Mouse (Mus musculus) liver, embryonic 13.5 days (tissue): ENCODE measurements around the gene Trmt61a. TPM values are rescaled to one million over a fixed set of nuclear protein-coding genes. Genes with fewer than 3 reads are reported as not detected.

Source experiments
- ATAC-seq: fragments of 200-750 bp; cut with Nextera tagmentation; 2 replicates; pipeline ENCODE4 v1.8.0; 2017; ENCODE audit warnings: low read depth, mild to moderate bottlenecking, moderate number of reproducible peaks, moderate library complexity
- DNase-seq: peaks from one replicate; pipeline ENCODE4 v3.0.0; 2022
- H3K27ac ChIP-seq: fragments of 300-500 bp; sonication (generic); 2 replicates; pipeline ENCODE4 v1.5.1; 2015; ENCODE audit warnings: moderate library complexity, mild to moderate bottlenecking, inconsistent platforms
- H3K27me3 ChIP-seq: fragments of 300-500 bp; sonication (generic); 2 replicates; pipeline ENCODE4 v1.6.1; 2015; ENCODE audit warnings: mild to moderate bottlenecking, inconsistent platforms
- H3K36me3 ChIP-seq: fragments of 300-500 bp; sonication (generic); 2 replicates; pipeline ENCODE4 v1.6.1; 2015; ENCODE audit warnings: mild to moderate bottlenecking, inconsistent platforms
- H3K4me1 ChIP-seq: fragments of 300-500 bp; sonication (generic); replicated peaks from 2 replicates; pipeline ENCODE4 v1.6.1; 2015; ENCODE audit warnings: inconsistent platforms
- H3K4me2 ChIP-seq: fragments of 300-500 bp; sonication (generic); 2 replicates; pipeline ENCODE4 v1.6.1; 2015; ENCODE audit warnings: inconsistent platforms, mild to moderate bottlenecking, moderate library complexity
- H3K4me3 ChIP-seq: fragments of 300-500 bp; sonication (generic); replicated peaks from 2 replicates; pipeline ENCODE4 v1.5.1; 2015; ENCODE audit warnings: mild to moderate bottlenecking, inconsistent platforms
- H3K9ac ChIP-seq: fragments of 300-500 bp; sonication (generic); 2 replicates; pipeline ENCODE4 v1.6.1; 2015; ENCODE audit warnings: mild to moderate bottlenecking, inconsistent platforms
- H3K9me3 ChIP-seq: fragments of 300-500 bp; sonication (generic); replicated peaks from 2 replicates; pipeline ENCODE4 v1.6.1; 2016; ENCODE audit warnings: inconsistent platforms
- WGBS: fragments of 180-500 bp; shearing (Covaris S2); methylation state at CpG from one replicate; pipeline ENCODE4 v1.1.7; 2015; ENCODE audit not compliant: insufficient replicate concordance; 5-methylcytosine and 5-hydroxymethylcytosine counted together
- polyA plus RNA-seq: library from polyadenylated mRNA; unstranded; fragments of >200 nt; fragmentation: Nextera tagmentation; extraction: Ambion mirVana; gene quantifications from 2 replicates; pipeline ENCODE4 v1.2.1, GENCODE M21; 2015

Gene Trmt61a
- polyA plus RNA-seq, 1 experiment from 2014 or later = 13.2 TPM

DNA sequence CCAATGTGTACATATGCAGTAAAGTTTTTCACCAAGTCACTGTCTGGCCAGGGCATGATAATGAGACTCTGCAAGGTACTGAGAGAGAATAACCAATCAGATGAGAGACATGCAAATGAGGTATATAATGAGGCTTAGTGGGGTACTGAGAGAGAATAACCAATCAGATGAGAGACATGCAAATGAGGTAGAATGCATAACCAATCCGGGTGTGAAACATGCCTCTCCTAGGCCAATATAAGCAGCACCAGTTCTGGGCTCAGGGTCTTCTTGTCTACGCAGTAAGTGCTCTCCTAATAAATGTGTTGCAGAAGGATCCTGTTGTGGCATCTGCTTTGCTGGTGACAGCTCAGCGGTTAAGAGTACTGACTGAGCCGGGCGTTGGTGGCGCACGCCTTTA, 38.6 kb downstream of the Trmt61a start:
- no peak overlapping the region for H3K4me3 ChIP-seq
- no peaks in the 10 kb centered on the region for H3K27me3 ChIP-seq
- ATAC-seq = no peak
- peaks cover 7% of the 10 kb centered on the region; the same call in 1 of the 2 replicates for H3K9me3 ChIP-seq
- H3K36me3 ChIP-seq = peaks cover 14% of the 10 kb centered on the region; the same call in 1 of the 2 replicates
- no peak overlapping the region; the same call in 1 of the 2 replicates for H3K27ac ChIP-seq
- no peak overlapping the region for H3K4me2 ChIP-seq
- H3K9ac ChIP-seq = no peak overlapping the region
- H3K4me1 ChIP-seq = peaks cover 42% of the 10 kb centered on the region
- 92% methylated on average over 7 of the region's 7 CpGs for WGBS
- no peak for DNase-seq

DNA sequence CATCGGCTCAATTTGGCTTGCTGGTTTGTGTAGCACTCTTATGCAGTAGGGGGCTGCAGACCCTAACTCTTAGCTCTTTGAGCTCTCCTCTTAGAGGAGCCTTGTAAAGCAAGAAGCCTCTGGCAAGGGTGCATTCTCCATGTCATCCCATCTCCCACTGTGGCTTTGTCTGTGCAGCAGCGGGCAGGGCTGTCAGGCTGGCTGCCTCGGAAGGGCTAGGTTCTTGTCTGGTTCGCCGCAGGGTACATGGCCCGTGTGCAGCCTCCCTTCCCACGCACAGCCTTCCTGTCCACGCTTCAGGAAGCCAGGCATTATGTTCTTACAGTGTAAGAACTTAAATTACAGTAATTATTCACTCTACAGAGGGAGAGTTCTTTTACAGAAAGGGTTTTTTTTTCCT, 40.8 kb downstream of the Trmt61a start:
- 70% methylated on average over 8 of the region's 8 CpGs for WGBS
- Histone ChIP-seq H3K27me3 (no peaks in the 10 kb centered on the region), H3K9ac (no peak overlapping the region), H3K4me2 (no peak overlapping the region), H3K4me3 (no peak overlapping the region), H3K9me3 (peaks cover 7% of the 10 kb centered on the region; the same call in 1 of the 2 replicates), H3K27ac (no peak overlapping the region), H3K36me3 (peaks cover 15% of the 10 kb centered on the region; the same call in 1 of the 2 replicates), H3K4me1 (peaks cover 29% of the 10 kb centered on the region)
- ATAC-seq = no peak
- DNase-seq = no peak

DNA sequence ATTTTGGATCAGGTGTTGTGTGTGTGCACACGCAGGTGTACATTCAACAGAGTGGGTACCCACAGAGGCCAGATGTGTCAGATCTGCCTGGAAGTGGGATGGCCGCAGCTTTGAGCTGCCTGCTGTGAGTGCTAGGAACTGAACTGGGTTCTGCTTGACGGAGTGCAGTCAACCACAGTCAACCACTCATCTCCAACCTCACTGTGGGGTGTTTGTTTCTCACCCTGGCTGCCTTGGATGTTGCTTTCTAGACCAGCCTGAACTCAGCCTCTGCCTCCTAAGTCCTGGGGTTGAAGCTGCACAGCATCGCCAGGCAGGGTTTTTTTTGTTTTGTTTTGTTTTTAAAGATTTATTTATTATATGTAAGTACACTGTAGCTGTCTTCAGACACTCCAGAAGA, 42.3 kb downstream of the Trmt61a start:
- no peak for DNase-seq
- H3K4me3 ChIP-seq = no peak overlapping the region
- peaks cover 13% of the 10 kb centered on the region for H3K4me1 ChIP-seq
- ATAC-seq = no peak
- no peak overlapping the region for H3K27ac ChIP-seq
- no peaks in the 10 kb centered on the region for H3K27me3 ChIP-seq
- 78% methylated on average over 4 of the region's 4 CpGs for WGBS
- H3K4me2 ChIP-seq = no peak overlapping the region
- H3K9ac ChIP-seq = no peak overlapping the region
- peaks cover 7% of the 10 kb centered on the region; the same call in 1 of the 2 replicates for H3K9me3 ChIP-seq
- H3K36me3 ChIP-seq = peaks cover 28% of the 10 kb centered on the region

DNA sequence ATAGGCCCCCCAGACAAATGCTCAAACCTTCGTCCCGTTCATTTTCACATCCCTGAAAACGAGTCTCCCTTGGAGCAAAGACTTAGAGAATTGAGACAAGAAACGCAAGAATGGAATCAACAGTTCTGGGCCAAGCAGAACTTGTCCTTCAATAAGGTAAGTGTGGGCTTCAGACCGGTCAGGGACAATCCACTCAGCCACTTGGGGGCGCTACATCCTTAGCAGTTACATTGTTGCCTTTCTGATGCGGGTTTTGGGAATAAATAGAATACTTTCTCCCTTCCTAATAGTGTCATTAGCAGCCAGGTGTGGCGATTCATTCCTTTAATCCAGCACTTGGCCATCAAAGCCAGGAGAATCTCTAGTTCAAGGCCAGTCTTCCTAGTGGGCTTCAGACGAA, 44.7 kb downstream of the Trmt61a start:
- Histone ChIP-seq H3K27ac (no peak overlapping the region), H3K36me3 (peaks cover 31% of the 10 kb centered on the region), H3K9me3 (no peaks in the 10 kb centered on the region), H3K4me3 (no peak overlapping the region), H3K4me1 (peaks cover 3% of the 10 kb centered on the region; the same call in 1 of the 2 replicates), H3K4me2 (no peak overlapping the region), H3K9ac (no peak overlapping the region), H3K27me3 (no peaks in the 10 kb centered on the region)
- DNase-seq (no peak), ATAC-seq (no peak)
- WGBS = 60% methylated on average over 9 of the region's 9 CpGs

DNA sequence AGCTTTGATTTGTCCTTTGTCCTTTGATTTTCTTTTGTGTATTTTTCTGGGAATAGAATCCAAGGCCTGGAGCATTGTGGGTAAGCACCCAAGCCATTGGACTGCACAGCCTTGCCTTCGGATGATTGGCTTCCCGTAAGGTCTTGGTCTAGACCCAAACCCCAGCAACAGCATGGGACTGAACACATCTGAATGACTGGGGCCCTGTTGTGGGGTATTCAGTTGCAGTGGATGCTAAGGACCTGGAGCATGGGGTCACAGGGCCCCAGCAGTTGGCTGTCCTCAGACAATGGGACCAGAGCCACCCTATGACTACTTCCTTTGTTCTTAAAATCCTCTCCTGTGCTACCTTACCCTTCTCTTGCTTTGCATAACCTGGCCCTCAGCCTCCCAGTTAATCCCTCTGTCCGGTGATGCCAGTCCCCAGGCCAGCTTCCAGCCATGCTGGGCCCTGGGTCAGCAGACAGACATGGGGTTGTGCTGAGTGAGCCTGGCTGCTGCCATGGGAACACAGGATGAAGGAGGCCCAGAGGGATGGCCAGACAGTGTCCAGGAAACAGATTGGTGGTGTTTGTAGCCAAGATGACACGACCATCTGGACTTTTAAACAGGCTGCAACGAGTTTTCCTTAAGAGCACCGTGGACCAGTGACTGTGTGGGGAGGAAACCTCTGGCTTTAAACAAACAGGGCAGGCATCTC, 46.9 kb downstream of the Trmt61a start:
- no peaks in the 10 kb centered on the region for H3K9me3 ChIP-seq
- ATAC-seq (no peak), DNase-seq (no peak)
- H3K4me2 ChIP-seq = no peak overlapping the region
- no peak overlapping the region for H3K27ac ChIP-seq
- no peaks in the 10 kb centered on the region; the same call in 1 of the 2 replicates for H3K4me1 ChIP-seq
- H3K4me3 ChIP-seq = no peak overlapping the region
- no peak overlapping the region for H3K9ac ChIP-seq
- 66% methylated on average over 6 of the region's 6 CpGs for WGBS
- H3K27me3 ChIP-seq = no peaks in the 10 kb centered on the region
- H3K36me3 ChIP-seq = peaks cover 32% of the 10 kb centered on the region

DNA sequence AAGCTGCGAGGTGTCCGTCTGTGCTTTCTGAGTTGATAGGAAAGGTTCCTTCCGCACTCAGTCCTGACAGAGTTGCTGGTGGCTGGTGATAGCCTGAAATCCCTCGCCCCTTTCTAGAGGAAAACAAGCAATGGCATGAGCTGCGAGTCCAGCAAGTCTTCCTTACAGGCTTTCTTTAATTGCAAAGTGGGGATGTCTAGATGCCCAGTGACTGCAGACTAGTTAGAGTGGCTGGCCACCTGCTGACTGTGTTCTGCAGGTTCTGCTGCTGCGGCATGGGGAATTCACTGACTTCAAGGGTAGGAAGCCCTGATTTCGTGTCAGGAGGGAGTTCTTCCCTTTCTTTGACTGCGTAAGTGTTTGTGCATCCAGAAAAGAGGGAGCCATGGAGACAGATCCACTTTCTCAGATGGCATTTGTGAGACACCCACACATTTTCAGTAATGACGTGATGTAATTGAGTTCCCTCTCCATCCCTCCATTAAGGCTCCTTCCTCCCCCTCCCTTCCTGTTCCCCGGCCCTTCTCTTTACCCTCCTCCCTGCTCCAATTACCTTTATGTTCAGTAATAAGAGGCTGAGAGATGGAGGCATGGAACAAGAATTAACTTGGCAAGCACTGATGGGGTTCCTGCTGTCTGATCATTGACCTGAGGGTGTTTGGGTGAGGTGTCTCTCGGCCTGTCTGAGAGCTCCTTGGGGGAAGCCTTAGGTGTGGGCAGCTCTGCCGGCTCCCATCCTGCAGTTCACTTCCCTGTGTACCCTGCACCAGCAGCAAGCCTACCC, 47.6 kb downstream of the Trmt61a start:
- Histone ChIP-seq H3K9me3 (no peaks in the 10 kb centered on the region), H3K4me1 (no peaks in the 10 kb centered on the region; the same call in 1 of the 2 replicates), H3K9ac (no peak overlapping the region), H3K27ac (no peak overlapping the region), H3K4me3 (no peak overlapping the region), H3K27me3 (no peaks in the 10 kb centered on the region), H3K36me3 (peaks cover 30% of the 10 kb centered on the region), H3K4me2 (no peak overlapping the region)
- no peak for ATAC-seq
- WGBS = 76% methylated on average over 12 of the region's 12 CpGs
- DNase-seq = no peak

DNA sequence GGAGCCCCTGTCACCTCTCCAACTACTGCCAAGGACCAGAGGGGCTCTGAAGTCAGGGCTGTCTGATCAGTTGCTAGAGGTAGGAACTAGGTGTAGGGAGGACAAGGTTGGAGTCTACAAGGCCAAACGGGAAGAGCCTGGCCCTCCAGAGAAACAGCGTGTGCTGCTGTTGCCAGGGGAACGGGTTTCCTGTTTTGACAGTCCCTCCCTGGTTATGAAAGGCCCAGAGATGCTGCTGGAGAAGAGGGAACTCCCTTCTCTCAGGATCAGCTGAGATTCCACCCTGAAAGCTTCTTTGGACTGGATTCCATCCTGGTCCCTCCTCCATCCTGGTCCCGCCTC, 48.2 kb downstream of the Trmt61a start:
- H3K4me1 ChIP-seq = no peaks in the 10 kb centered on the region; the same call in 1 of the 2 replicates
- no peaks in the 10 kb centered on the region for H3K27me3 ChIP-seq
- no peak overlapping the region for H3K9ac ChIP-seq
- H3K9me3 ChIP-seq = no peaks in the 10 kb centered on the region
- WGBS = 46% methylated on average over 4 of the region's 4 CpGs
- DNase-seq (no peak), ATAC-seq (no peak)
- H3K4me2 ChIP-seq = no peak overlapping the region
- no peak overlapping the region for H3K27ac ChIP-seq
- H3K36me3 ChIP-seq = peaks cover 30% of the 10 kb centered on the region
- no peak overlapping the region for H3K4me3 ChIP-seq

DNA sequence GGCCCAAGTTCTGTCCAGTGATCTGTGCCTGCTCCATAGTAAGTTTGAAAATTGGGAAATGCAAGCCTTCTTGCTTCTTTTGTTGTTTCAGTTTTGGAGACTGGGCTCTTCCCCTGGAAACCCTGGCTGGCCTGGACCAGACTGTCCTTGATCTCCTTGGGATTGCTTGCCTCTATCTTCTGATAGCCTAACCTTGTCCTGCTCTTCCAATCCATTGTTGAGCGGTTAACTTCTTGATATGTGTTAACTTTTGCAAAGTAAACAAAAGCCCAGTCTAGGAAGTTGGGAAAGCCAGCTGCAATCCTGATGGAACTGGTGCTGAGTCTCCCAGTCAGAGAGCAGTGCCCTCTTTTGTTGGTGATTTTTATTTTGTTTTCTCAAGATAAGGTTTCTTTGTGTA, 50.1 kb downstream of the Trmt61a start:
- no peaks in the 10 kb centered on the region for H3K9me3 ChIP-seq
- H3K9ac ChIP-seq = no peak overlapping the region
- peaks cover 13% of the 10 kb centered on the region for H3K4me1 ChIP-seq
- WGBS = 75% methylated on average over 1 of the region's 1 CpGs
- H3K27ac ChIP-seq = no peak overlapping the region
- H3K27me3 ChIP-seq = no peaks in the 10 kb centered on the region
- DNase-seq = no peak
- ATAC-seq = no peak
- no peak overlapping the region for H3K4me2 ChIP-seq
- peaks cover 38% of the 10 kb centered on the region for H3K36me3 ChIP-seq
- H3K4me3 ChIP-seq = no peak overlapping the region

DNA sequence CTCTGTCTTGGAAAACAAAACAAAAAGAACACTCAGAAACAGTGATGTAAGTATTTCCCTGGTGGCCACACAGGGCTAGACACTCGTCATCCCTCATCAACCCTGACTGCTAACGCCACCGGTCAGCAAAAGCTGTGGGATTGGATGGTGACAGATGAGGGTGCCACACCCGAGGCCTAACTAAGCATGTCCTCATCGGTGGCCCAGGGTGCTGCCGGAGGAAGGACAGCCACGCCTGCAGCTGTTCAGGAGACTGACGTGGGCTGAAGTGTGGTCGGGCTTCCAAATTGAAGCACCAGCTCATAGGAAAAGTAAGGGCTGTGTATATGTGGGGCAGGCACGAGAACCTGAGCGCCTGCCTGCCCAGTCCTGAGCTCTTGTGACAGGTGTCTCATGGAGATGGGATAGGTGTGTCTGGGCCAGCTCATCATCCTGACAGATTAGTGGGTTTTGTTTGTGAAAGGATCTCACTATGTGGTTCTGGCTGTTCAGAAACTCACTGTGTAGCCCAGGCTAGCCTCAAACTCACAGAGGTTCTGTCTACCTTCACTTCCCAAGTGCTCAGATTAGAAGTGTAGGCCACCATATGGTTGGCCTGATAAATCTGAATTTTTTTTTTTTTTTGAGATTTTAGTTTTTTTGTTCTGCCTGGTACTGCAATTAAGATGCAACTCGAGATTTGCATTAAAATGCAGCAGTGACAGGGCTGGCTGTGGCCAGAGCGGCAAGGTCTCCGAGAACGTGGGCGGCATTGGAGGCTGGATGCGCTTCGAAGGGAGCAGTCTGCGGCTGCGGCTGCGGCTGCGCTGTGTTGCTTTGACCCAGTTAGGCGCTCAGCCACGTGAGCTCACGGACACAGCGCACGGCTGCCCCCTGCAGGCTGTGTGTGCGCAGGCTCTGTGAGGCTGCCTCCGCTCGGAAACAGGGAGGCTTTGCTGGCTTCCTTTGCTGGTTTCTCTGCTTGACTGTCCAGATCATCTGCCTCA, 54.2 kb downstream of the Trmt61a start:
- H3K36me3 ChIP-seq = 0 out of 2 replicates have a peak, but pooled peaks cover 13% of the 10 kb centered on the region
- no peak overlapping the region for H3K4me3 ChIP-seq
- no peak overlapping the region; the same call in 1 of the 2 replicates for H3K9ac ChIP-seq
- H3K4me1 ChIP-seq = peaks cover 13% of the 10 kb centered on the region
- no peaks in the 10 kb centered on the region for H3K9me3 ChIP-seq
- 0 out of 2 replicates have a peak overlapping the region, but pooled peaks have one; percentile 26 for H3K4me2 ChIP-seq
- DNase-seq = peak; percentile 69
- peak; percentile 82 for ATAC-seq
- 29% methylated on average over 30 of the region's 30 CpGs for WGBS
- no peaks in the 10 kb centered on the region for H3K27me3 ChIP-seq
- no peak overlapping the region for H3K27ac ChIP-seq

DNA sequence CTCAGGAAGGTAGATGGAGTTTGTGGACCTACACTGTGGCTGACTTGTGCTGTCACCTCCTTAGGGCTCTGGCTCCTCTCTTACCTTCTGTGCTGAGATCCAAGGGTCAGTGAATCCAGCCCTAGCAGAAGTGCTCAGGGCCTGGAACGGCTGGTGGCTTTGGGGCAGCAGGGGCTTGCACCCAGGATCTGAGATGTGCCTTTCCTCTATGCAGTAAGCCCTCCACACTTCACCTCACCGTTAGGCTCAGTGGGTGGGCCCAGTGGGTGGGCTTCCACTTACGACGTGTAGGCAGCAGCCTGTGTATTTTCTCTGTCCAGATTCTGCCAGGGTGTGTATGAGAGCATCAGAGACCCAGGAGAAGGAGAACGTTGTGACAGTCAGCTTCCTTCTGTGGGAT, 55.0 kb downstream of the Trmt61a start:
- peaks cover 13% of the 10 kb centered on the region for H3K4me1 ChIP-seq
- no peak overlapping the region for H3K4me3 ChIP-seq
- no peak overlapping the region for H3K4me2 ChIP-seq
- no peak overlapping the region; the same call in 1 of the 2 replicates for H3K9ac ChIP-seq
- no peaks in the 10 kb centered on the region for H3K9me3 ChIP-seq
- no peaks in the 10 kb centered on the region for H3K27me3 ChIP-seq
- H3K36me3 ChIP-seq = 0 out of 2 replicates have a peak, but pooled peaks cover 11% of the 10 kb centered on the region
- H3K27ac ChIP-seq = no peak overlapping the region
- 64% methylated on average over 5 of the region's 5 CpGs for WGBS
- peak; percentile 24; the same call in 1 of the 2 replicates for ATAC-seq
- no peak for DNase-seq
